Mouse (Mus musculus): Measurements from ENCODE around the gene Dmp1.

DNA sequence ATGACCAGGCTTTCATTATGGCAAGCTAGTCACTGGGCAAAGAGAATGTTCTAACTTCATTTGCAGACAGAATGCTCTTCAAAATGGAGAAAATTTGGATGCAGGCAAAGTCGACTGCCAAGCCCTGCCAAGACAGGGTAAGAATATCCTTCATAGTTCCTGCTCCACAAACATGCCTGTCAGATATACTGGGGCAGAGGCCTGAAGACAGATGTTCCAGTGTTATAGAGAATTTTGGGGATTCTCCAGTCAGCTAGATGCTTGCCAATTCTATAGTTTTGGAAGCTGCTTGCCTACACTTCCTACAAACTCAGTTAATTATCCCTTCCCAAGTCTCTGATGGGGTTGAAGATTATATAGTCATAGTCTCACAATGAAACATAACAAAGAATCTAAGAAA lies 18.7 kb upstream of the Dmp1 start:
- no peak for TF ChIP-seq CTCF (IDR thresholded peaks at IDR 0.05)
- no peak for TF ChIP-seq POLR2A (IDR thresholded peaks at IDR 0.05; ENCODE audit: insufficient read depth, low read depth, low read length)
- no peak for TF ChIP-seq EP300 (IDR thresholded peaks at IDR 0.05; ENCODE audit: insufficient read depth, low read depth, low read length)
